Mouse (Mus musculus) lung, postnatal 25 days (tissue): ENCODE results near the gene Phactr1.

Source experiments
- DNase-seq: peaks from one replicate; pipeline ENCODE4 v3.0.0; 2022; ENCODE audit warnings: low spot score

Phactr1 gene

DNA sequence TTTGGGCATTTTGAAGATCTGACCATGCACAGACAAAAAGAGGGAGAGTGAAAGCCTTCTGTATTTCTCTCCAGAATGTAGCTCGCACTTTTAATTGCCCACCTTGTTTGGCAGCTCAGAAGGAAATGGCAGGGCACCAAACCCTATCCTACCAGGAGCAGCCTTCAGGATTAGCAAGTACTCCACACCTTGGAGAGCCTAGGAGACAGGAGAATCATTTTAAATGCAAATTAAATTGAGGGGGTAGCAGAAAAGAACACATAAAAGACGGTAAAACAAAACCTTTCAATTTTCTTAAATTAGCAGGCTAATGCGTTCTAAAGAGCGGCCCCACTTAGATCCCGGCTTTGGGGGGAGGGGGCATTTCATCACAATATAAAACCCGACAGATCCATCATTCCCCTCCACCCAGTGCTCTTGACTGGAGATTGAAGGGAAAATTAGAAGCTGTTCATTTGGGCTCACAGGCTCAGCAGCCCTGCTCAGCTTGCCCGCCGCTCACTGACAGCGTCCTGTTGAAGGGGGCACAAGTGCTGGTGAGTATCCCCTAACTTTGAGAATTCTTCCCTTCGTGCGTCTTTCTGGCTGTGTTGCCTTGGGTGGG is at the start of gene Phactr1:
Phactr1 (plus strand) TSS at position 233 of the 604 bp plus-strand sequence.
- DNase-seq = no peak

DNA sequence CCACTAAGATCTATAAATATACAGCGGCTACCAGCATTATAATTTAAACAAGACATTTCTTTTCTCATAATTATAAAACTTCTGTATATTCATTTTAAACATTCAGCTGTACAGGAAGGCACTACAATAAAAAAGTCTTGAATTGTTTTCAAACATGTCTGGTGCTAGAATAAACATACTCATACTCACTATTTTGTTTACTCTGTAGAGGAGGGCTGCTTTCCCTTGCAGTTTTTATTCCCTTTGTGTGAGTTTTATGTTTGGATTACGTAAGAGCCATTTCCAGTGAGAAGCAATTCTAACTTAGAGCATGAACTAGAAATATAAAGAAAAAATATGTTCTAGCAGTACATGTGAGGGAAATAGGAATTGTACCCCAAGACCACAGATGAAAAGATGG is 45.5 kb upstream of the Phactr1 start:
- DNase-seq = no peak

DNA sequence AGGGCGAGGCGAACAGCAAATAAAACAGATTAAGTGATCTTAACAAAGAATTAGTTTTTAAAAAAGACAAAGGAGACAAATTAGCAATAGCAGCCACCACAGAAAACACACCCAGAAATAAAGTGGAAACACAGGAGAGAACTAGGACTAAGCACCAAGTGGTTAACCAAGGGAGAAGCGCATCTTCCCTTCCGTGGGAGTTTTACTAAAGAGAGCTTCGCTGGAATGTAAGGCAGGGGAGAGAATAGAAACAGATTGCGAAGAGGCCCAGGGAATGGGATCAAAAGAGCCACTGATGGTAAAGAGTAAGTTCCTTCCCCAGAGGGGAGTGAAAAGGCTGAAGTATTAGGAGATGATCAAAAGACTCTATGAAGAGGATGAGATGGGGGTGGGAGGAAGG is 30.2 kb upstream of the Phactr1 start:
- no peak for DNase-seq

DNA sequence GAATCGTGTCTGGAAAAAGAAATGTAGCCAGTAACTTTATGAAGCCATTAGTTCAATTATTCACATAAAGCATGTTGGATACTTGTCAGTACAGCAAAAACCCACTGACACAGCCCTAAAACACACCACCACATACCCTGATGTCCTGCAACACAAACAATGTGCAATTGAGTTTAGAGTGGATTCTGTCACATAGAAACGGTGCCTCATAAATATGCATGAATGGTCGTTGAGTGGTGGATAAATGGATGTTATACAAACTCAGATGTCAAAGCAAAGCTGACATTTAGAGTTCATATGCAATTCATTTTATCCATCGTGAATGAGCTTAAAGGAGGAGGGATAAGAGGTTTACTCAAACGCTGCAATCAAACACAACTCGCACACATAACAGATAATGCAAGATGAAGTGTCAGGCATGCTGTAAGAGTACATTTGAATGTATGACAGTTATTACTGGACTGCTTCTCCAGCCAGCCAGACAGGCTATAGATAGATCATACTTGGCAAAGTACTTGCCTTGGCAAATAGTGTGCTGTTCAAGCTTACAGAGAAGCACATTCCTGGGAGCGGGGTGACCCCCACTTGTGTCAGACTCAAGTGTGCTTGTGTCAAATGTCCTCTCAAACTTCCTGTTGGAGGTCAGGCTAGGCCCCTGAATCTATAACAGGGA is 23.6 kb upstream of the Phactr1 start:
- DNase-seq = peak; percentile 72

DNA sequence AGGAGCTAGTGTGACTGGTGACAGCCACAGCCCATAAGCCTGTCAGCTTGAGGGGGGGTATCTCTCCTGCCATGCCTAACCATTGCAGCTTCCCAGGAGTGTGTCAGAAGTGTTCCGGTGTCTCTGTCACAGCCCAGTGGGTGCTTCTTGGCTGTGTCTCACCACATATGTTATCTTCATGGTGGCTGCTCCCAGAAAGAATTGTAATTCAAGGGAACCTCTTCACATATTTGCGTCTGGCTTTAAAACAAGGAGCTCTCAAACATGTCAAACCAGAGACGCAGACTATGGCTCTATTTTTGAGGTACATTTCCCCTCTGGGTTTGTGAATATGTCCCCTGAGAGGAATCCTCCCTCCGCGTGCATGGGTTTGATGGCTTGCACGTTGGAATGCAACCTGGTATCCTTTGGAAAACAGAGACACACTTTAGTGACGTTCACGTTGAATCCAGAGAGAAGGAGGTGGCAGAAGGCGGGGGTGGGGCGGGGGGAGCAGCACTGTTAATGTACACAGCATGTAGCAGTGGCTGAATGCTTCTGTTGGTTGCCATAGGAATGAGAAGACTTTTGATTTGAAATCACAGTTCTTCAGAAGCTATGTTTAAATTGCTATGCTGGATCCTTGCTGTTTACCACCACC is 8.7 kb upstream of the Phactr1 start:
- no peak for DNase-seq

DNA sequence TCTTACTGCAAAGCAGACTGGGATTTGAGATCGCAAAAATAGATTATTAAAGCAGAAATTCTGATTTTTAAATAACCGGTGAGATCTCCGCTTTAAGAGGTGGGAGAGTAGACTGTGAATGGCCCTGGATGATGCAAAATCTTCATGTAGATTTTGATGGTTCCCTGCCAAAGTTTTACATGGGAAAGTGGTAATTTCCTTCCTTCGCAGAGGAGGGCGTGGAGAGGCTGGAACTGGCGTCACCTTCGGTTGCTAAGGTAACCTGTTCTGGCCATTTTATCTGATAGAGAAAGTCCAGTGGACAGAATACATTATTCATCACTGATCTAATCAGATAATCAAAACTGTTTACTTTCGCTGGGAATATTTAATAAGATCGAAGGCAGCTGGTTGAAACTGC is 876 bp downstream of the Phactr1 start:
- DNase-seq = peak; percentile 2

DNA sequence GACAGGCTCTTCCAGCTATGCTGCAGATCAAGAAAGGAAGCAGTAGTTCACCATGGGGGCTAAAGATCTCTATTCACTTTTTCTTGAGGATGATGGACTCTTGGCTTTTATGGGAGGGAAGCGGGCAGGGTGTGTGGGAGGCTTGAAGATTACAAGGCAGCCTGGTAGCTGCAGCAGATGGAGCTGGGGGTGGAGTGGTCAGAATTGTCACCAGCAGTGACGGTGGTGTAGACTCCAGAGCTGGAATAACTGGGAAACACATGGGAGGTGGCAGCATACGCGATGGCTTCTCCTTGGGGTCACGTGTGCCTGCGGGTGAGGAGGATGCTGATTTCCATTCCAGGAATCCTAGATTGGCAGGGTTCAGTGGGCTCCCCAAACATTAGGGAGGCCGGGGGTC is 3.8 kb downstream of the Phactr1 start:
- no peak for DNase-seq

DNA sequence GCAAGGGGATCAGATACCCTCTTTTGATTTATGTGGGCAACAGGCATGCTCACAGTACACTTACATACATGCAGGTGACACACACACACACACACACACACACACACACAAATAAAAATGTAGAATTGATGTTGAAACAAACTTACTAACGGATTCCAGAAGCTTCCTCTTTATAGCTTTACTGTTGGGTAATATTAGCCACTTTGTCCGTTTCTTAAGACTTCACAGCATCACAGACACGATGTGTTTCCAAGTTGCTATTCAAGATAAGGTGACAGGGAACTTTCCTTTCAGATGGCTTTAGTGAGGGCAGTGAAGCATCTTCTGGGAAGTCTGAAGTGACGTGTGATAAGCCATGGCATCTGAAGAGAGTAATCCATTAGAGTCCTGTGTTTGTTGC is 11.8 kb downstream of the Phactr1 start:
- no peak for DNase-seq

DNA sequence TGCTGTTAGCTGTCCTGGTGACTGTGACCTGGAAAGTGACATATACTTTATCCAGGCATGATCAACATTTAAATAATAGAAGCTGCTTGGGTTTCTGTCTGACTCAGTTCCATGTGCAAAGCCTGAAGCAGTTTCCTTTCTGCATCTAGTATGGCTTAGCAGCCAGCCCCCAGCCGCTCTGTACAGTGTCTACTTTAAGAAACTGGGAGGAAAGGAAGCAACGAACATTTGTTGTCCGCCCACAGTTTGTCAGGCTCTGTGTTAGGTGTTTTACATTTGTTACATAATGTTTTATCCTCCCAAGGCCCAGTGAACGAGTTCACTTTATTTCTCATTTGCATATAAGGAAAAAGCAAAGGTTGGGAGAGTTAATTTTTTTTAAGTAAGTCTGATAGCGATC is 16.2 kb downstream of the Phactr1 start:
- DNase-seq = no peak

DNA sequence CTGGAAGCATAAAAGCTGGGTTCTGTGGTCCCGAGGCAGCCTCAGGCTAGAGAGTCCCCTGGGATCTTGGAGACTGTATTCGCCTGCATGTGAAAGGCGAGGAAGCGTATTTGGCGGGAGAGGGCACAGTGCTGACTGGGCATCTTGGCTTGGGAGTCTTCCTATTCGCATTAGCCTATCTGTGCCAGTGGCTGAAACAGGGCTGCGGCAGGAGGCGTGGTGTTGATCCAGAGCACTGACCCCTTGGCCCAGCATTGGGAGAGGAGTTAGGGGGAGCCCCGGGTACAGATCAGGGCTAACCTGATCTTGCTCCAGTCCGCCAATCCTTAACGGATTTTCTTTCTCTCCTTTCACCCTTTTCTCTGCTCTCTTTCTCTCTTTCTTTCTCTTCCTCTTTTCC is 28.7 kb downstream of the Phactr1 start:
- no peak for DNase-seq

DNA sequence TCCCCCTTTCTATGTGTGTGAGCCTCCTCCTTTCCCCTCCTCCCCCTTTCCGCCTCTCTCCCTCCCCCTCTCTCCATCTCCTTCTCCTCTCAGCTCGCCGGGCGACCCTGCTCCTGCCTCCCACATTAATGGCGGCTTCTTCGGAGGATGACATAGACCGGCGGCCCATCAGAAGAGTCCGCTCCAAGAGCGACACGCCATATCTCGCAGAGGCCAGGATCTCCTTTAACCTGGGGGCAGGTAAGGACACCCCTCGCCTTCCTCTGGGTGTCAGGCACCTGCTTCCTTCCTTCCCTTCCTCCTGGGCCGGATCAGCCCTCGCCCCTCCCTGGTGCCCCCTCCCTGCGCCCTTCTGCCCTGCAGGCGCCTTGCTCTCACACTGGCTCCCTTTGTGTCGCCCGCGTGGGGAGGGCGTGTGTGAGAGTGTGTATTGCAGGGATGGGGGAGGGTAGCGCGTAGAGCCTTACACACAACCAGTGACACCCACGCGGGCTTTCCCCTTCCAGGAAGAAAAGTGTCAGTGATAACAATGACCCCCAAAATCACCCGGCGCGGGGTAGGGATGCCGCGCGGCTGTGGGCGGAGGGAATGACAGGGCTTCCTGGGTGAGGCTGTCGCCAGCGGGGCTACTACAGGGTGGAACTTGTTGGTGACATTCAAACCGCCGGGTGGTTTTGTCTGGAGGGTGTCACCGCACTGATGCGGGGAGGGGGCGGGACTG is 29.3 kb downstream of the Phactr1 start:
- DNase-seq = no peak

DNA sequence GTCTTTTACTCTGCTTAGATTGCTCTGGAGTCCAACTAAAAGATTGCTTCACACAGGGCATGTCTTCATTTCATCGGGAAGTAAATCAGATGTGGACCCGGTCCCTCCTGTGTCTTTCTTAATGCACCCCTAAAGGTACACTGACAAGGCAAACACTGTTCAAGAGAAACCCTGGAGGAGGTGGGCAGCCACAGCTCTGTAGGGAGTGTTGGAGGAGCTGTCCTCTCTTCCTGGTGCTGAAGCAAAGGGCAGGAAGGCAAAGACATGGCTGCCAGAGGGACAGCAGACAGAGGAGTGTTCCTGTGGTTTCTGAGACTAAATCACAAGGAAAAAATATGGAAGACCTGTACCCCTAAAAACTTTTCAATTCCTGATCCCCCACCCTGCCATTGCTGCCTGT is 31.1 kb downstream of the Phactr1 start:
- peak; percentile 5 for DNase-seq

DNA sequence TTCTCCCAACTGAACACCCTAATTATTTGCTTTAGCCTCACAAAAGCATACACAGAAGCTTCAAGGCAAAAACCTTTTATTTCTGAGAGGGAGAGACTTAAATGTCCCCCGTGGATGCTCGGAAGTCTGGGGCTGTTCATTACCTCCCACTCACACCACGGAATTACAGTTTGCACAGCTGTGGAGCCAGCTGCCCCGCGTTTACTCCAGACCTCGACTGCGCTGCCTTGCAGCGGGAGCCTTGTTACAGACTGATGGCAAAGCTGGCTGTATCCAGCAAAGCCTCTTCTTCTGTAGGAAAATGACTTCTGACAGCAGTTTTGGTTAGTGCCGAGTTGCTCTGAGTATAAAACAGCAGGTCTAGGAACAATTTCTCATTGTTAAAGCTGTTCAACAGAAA is 39.0 kb downstream of the Phactr1 start:
- no peak for DNase-seq

DNA sequence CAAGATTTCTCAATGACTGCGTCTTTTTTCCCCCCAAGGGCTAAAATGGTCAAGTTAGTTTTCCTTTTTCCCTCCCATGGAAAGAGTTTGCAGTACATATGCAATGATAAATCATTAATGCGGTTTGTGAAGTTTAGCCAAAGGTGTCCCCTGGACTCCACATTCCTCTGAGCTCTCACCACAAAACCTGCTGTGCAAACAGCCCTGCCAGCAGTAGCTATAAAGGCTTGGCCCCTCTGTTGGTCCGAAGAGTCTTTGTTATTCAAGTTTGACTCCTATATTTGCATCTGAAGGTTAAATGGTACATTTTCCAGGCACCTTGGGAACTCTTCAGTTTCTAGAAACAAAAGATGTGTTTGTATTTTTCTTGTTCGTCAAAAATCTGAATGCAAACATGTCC is 39.7 kb downstream of the Phactr1 start:
- DNase-seq = no peak

DNA sequence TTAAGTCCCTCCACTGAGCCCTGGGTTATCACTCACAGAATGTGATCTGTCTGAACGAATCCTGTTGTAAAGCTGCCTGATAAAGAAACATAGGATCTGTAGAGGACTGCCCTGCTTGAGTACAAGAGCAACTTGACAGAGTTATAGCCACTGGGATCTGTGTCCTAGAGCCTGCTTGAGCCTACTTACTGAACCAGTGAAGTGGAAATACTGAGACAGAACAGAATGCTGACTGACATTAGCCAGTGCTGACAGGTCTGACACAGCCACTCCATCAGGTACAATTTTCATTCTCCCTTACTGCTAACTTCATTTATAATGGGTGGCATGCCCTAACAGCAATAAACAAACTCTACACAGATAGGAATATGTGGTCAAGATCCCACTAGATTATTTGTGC is 40.2 kb downstream of the Phactr1 start:
- DNase-seq = no peak

DNA sequence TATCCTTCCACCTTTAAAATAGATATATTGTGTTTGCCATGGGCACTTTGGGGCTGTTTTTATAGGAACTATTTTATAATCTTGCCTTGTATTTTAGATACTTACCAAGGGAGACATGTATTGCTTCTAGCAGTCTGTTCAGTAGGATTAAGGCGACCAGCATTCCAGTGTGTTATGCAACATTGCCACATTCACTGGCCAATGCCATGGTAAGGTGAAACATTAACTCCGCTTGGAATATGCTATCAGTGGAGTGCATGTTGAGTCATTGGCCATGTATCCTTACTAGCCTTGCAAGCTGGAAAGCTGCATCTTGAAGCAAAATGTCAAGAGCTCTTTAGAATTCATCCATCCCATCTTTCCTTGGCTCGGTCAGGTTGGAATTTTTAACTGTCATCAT is 43.6 kb downstream of the Phactr1 start:
- peak; percentile 47 for DNase-seq

DNA sequence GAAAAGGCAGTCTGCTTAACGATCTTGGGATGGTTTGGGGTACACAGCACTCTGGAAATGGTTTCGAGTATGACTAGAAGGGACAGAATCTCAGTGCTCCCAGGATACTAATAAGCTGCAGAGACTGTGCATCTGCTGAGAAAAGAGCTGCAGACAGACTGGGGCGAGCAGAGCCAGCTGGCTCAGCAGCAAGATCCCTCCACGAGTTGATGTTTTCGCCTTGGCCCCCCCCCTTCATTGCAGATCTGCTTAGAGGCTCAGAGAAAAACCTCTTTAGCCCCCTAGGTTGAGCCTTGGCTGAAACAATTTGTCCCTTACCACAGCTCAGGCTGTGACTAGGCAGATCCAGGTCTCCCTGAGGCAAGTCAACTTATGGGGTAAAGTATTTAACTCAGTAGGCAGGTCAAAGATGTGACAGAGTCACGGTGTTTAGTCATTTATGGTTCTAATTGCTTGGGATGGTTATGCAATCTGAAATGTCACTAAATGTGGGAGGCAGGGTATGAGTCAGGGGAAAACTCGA is 45.3 kb downstream of the Phactr1 start:
- DNase-seq = no peak

DNA sequence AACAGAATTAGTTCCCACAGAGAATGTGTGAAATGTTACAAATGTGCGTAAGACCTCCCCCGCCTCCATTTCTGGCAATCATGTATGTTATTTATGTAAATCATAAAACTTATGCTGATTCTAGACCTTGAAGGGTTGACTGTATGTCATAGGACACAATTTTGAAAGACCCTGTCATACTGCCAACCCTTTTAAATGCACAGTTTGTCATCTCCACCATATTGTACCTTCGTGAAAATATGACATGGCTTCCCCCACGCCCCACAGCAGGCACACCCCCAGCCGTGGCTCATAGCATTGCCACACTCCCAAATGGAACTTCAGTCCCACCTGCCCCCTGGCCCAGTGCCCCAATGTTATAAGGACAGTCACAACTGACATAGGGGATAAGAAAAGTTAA is 57.1 kb downstream of the Phactr1 start:
- DNase-seq = no peak

DNA sequence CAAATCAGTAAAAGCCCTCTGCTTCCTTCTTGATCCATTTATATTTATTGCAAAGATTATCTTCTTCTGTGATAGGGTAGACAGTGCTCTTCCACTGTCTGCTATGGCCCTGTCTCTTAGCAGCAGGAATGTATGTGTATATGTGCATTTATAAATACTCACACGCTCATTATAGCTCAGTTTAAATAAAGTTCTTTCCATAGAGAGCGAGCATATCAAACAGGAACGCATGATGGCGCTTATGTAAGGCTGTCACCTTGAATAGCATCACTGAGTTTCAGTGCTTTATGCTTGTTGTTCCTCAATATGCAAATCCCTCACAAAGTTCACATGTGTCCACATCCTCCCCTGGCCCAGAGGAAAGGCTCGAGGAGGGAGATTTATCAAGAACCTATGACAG is 57.7 kb downstream of the Phactr1 start:
- no peak for DNase-seq

DNA sequence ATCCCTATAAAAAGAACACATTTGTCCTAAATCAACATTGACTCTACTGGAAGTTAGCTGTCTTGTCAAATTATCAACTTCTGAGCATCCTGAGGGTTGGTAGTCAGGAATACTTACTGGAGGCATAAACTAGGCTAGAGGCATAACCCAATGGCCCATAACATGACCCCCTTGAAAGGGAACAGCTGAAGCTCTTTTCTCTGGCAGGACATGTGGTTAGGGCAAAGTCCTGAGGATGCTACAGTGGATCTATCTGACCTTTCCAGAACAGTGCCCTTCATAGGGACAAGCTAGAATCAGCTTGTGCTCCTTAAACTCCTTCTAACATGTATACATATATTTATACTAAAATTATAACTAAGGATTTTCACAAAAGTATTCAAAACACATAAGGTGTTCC is 61.8 kb downstream of the Phactr1 start:
- DNase-seq = no peak

DNA sequence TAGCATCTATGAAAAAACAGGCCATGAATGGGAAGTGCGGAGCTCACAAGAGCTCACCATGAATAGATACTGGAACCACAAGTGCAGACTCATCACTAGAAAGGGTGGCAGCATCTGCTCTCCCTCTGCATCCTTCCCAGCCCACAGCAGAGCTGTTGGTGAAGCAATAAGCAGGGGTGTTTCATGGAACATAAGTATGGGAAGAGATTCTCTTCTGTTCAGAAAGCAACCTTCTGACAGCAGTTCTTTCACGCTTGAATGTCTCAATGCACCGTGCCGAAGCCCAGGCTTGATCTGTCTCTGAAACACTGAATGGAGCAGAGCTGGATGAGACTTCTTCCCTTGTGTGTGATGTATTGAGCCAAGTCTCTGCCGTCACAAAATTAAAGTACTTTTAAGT is 64.0 kb downstream of the Phactr1 start:
- no peak for DNase-seq

DNA sequence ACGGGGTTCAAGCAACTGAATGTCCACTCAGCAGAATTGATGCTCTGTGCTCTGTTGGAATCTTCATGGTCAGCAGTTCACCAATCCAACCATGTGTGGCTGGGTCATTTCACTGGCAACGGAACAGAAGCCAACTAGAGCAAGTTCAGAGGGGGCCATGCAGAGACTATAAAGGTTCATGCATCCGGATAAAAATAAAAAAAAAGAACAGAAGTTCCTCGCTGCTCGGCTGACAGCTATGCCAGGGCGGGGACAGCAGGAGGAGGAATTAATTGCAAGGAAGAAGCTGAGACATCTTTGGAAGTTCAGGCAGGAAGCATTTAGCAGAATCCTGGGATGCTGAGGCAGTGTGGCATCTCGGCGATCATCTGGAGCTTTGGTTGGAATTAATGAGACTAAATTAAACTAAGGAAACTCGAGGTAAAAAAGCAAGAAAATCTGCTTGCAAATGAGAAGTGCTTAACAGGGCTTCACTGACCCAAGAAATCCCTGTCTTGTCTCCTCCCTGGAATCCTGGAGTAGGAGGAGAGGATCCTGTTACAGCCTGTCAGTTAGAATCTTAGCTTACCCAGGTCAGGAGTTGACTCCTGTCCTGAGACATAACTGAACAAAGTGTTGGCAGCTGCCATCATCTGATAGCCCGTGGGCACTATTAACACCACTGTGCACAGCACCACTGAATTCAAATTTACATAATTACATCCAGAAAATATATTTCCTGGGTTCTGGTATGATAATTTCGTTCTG is 77.4 kb downstream of the Phactr1 start:
- no peak for DNase-seq
